Mouse (Mus musculus) hindbrain, embryonic 11.5 days (tissue): ENCODE measurements at regions not wholly inside any gene's neighbourhood (a gene's known extent, or its start where the extent isn't known, plus 50 kb on each side); places are given as distances from the start of the nearest gene placed in this dataset.

Experiments
- ATAC-seq: fragments of 200-750 bp; cut with Nextera tagmentation; 2 replicates; pipeline ENCODE4 v1.8.0; 2017; ENCODE audit warnings: mild to moderate bottlenecking, moderate TSS enrichment, moderate library complexity; ENCODE audit not compliant: low FRiP score
- DNase-seq: peaks from one replicate; pipeline ENCODE4 v3.0.0-alpha.2; 2015; ENCODE audit warnings: low spot score
- H3K27ac ChIP-seq: fragments of 300-500 bp; sonication (generic); 2 replicates; pipeline ENCODE4 v1.5.1; 2014; ENCODE audit warnings: mild to moderate bottlenecking, low read depth, low read length
- H3K27me3 ChIP-seq: fragments of 300-500 bp; sonication (generic); 2 replicates; pipeline ENCODE4 v1.6.1; 2014; ENCODE audit warnings: mild to moderate bottlenecking, low read length, moderate library complexity, mixed read lengths; ENCODE audit not compliant: control insufficient read depth, insufficient read depth
- H3K36me3 ChIP-seq: fragments of 300-500 bp; sonication (generic); 2 replicates; pipeline ENCODE4 v1.6.1; 2014; ENCODE audit warnings: mild to moderate bottlenecking, low read length, moderate library complexity, mixed read lengths; ENCODE audit not compliant: control insufficient read depth, insufficient read depth
- H3K4me1 ChIP-seq: fragments of 300-500 bp; sonication (generic); replicated peaks from 2 replicates; pipeline ENCODE4 v1.6.1; 2014; ENCODE audit warnings: low read length, mixed read lengths; ENCODE audit not compliant: control insufficient read depth, insufficient read depth
- H3K4me2 ChIP-seq: fragments of 300-500 bp; sonication (generic); replicated peaks from 2 replicates; pipeline ENCODE4 v1.6.1; 2014; ENCODE audit warnings: mild to moderate bottlenecking, low read depth, low read length
- H3K4me3 ChIP-seq: fragments of 300-500 bp; sonication (generic); 2 replicates; pipeline ENCODE4 v1.5.1; 2014; ENCODE audit warnings: low read depth, low read length
- H3K9ac ChIP-seq: fragments of 300-500 bp; sonication (generic); 2 replicates; pipeline ENCODE4 v1.6.1; 2014; ENCODE audit warnings: low read depth, low read length
- H3K9me3 ChIP-seq: fragments of 300-500 bp; sonication (generic); 2 replicates; pipeline ENCODE4 v1.6.1; 2016; ENCODE audit warnings: low read length; ENCODE audit not compliant: control insufficient read depth
- WGBS: fragments of 180-500 bp; shearing (Covaris S2); extraction: QIAGEN DNeasy Blood & Tissue Kit; methylation state at CpG from one replicate; pipeline ENCODE4 v1.1.7; 2014; 5-methylcytosine and 5-hydroxymethylcytosine counted together

DNA sequence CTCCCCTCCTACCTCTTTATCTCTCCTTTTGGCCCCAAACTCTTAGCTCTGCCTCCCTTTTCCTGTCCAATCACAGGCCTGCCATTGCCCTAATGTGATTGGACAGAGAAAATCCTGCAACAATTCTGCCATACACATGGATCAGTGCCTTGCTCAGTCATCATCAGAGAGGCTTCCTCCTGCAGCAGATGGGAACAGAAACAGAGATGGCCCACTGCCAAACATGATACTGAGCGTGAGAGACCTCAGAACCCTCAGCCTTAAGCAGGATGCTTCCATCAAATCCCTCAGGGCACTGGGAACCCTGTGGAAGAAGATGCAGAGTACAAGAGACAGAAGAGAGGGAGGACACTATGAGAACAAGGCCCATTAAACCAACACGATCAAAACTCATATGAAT is 62.8 kb upstream of the Cacna2d3 start:
- H3K9ac ChIP-seq: no peak overlapping the region
- H3K4me2 ChIP-seq: no peak overlapping the region
- 82% methylated on average over 2 of the region's 2 CpGs for WGBS
- no peak overlapping the region for H3K4me3 ChIP-seq
- no peaks in the 10 kb centered on the region for H3K36me3 ChIP-seq
- no peak overlapping the region for H3K27ac ChIP-seq
- no peaks in the 10 kb centered on the region for H3K4me1 ChIP-seq
- DNase-seq (no peak), ATAC-seq (no peak)
- H3K27me3 ChIP-seq: no peaks in the 10 kb centered on the region
- no peaks in the 10 kb centered on the region for H3K9me3 ChIP-seq

DNA sequence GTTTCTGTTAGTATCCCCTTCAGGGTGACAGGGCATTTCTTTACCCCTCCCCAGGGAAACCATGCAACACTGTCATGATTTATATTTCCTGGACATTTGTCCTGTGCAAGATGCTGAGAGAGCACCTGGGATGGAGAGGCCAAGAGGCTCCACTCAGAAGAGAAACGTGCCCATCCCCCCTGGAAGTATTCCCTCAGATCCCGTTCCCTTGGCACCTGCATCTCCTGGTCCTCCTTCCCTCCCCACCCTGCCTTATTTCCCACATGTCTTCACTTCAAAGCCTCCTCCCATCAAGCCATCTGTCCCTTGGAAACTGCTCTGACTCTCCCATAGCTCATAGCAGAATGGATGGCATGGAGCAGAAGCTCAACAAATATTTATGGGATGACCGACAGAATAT is 64.8 kb upstream of the Cacna2d3 start:
- Histone ChIP-seq H3K4me3 (no peak overlapping the region), H3K27me3 (no peaks in the 10 kb centered on the region), H3K9ac (no peak overlapping the region), H3K4me2 (no peak overlapping the region), H3K27ac (no peak overlapping the region), H3K4me1 (no peaks in the 10 kb centered on the region), H3K9me3 (no peaks in the 10 kb centered on the region), H3K36me3 (no peaks in the 10 kb centered on the region)
- no peak for DNase-seq
- ATAC-seq: no peak
- WGBS: 81% methylated on average over 3 of the region's 3 CpGs

DNA sequence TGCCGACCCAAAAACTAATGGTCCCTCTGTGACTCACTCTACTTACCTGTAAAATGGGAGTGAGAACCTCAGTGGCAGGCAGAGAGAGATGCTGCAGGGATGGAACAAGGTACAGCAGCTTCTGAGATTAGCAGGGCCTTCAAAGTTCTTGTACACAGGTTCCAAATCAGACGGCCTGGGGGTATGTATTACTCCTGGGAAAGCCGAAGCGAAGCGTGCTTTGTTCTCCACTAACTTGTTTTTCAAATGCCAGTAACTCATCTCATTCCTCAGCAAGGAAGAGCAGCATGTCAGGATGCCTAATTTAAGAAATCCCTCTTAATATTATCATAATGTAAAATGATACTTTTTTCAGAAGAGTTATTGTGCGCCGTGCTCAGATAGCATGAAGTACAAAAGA is 66.1 kb upstream of the Cacna2d3 start:
- Histone ChIP-seq H3K9ac (no peak overlapping the region), H3K27me3 (no peaks in the 10 kb centered on the region), H3K4me3 (no peak overlapping the region), H3K4me1 (no peaks in the 10 kb centered on the region), H3K4me2 (no peak overlapping the region), H3K27ac (no peak overlapping the region), H3K36me3 (no peaks in the 10 kb centered on the region), H3K9me3 (no peaks in the 10 kb centered on the region)
- ATAC-seq: no peak
- WGBS: 87% methylated on average over 7 of the region's 7 CpGs
- DNase-seq: no peak

DNA sequence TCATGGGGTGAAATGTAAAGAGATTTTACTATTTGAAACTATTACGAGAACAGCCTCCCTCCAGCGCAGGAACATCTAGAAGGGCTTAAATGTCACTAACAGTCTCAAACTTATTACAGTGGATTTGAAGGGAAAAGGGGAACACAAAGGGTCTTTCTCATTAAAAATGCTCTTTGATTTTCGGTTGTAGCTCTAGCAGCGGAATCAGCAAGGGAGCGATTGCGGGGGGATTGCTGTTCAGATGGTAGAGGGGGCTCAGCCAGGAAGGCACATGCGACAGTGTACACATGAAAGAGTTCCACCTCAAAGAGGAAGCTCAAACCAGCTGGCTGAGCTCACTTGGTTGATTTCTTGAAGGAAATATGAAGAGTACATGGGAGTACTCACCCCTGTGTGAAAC is 66.7 kb upstream of the Cacna2d3 start:
- H3K9ac ChIP-seq: no peak overlapping the region
- 86% methylated on average over 7 of the region's 7 CpGs for WGBS
- DNase-seq: no peak
- H3K4me3 ChIP-seq: no peak overlapping the region
- no peaks in the 10 kb centered on the region for H3K27me3 ChIP-seq
- H3K4me2 ChIP-seq: no peak overlapping the region
- no peak overlapping the region for H3K27ac ChIP-seq
- no peaks in the 10 kb centered on the region for H3K9me3 ChIP-seq
- no peaks in the 10 kb centered on the region for H3K4me1 ChIP-seq
- no peak for ATAC-seq
- H3K36me3 ChIP-seq: no peaks in the 10 kb centered on the region

DNA sequence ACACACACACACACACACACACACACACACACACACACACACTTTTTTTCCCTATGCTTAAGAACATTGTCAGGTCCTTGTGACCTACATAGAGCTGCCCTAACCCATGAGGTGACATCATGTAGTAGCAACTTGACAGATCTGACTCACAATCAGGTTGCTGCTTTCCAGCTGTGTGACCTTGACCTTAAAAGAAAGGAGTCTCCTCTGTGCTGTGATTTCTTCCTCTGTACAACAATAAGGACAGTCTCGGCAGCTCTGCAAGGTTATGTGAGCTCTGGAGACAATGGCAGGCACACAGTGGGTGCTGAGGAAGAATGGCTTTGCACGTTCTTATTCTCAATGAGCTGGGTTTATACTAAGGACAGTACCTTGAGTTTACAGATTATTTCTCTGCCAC is 73.7 kb upstream of the Cacna2d3 start:
- DNase-seq (no peak), ATAC-seq (no peak)
- 26% methylated on average over 2 of the region's 2 CpGs for WGBS
- no peaks in the 10 kb centered on the region for H3K36me3 ChIP-seq
- H3K4me3 ChIP-seq: no peak overlapping the region
- no peaks in the 10 kb centered on the region for H3K9me3 ChIP-seq
- H3K4me1 ChIP-seq: no peaks in the 10 kb centered on the region
- H3K27me3 ChIP-seq: no peaks in the 10 kb centered on the region
- H3K27ac ChIP-seq: no peak overlapping the region
- no peak overlapping the region for H3K9ac ChIP-seq
- H3K4me2 ChIP-seq: no peak overlapping the region

DNA sequence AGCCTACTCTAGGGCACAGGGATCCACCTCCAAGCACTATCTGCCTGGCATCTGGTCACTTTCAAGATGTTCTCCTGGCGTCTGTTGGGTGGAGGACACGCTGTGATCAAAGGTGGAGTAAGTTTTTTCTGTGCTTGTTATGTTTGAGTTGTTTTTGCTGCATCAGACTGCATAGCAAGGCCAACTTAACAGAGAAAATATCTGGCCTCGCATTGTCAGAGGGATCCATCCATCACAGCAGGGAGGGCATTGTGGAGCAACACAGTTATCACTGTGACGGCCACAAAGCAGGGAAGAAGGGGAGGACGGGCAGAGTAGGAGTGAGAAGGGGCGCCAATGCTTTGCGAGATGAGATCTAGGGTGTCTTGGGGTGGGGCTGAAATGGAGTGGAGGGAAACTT is 74.7 kb upstream of the Cacna2d3 start:
- Histone ChIP-seq H3K27ac (no peak overlapping the region), H3K9ac (no peak overlapping the region), H3K36me3 (no peaks in the 10 kb centered on the region), H3K4me1 (no peaks in the 10 kb centered on the region), H3K4me3 (no peak overlapping the region), H3K4me2 (no peak overlapping the region), H3K27me3 (no peaks in the 10 kb centered on the region), H3K9me3 (no peaks in the 10 kb centered on the region)
- ATAC-seq (no peak), DNase-seq (no peak)
- WGBS: 61% methylated on average over 7 of the region's 7 CpGs

DNA sequence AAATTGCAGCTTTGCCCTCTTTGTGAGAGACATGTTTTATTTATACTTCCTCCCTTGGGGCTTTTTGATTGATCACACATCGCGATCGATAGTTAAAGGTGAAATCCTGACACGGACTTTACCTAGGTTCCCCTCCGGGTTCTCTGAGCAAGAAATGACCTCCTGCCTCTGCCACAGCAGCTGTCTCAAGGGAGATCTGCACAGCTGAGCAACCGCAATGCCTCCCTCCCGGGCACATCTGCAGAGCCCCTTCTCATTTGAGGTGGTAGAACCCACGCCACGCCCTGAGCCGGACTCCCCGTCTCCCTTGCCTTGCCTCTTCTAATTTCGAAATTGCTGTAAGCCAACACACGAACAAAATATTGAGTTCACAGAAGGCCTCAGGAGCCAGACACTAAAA is 78.2 kb upstream of the Cacna2d3 start:
- Histone ChIP-seq H3K27ac (no peak overlapping the region), H3K36me3 (no peaks in the 10 kb centered on the region), H3K9me3 (no peaks in the 10 kb centered on the region), H3K27me3 (no peaks in the 10 kb centered on the region), H3K4me1 (no peaks in the 10 kb centered on the region), H3K4me2 (no peak overlapping the region), H3K4me3 (no peak overlapping the region), H3K9ac (no peak overlapping the region)
- 76% methylated on average over 13 of the region's 13 CpGs for WGBS
- DNase-seq (peak; percentile 29), ATAC-seq (no peak)

DNA sequence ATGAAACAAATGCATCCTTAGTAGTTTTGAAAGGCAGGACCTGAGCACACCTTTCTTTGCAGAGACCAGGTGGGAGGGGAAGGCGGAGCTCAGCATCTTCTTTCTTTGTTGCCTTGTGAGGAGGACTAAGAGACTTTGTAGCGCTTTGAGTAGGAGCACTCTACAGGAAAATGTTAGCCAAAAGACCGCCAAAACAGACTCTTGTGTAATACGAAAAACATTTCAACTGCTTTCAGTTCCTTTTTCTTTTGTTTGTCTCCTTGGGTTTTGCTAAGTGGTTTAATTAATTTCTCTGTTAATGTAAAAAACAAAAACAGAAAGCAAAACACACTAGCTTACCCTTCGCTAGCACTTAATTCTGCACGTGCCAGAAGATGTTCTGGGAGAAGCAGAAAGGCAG is 83.6 kb upstream of the Cacna2d3 start:
- Histone ChIP-seq H3K9ac (no peak overlapping the region), H3K36me3 (no peaks in the 10 kb centered on the region), H3K27me3 (no peaks in the 10 kb centered on the region), H3K4me2 (no peak overlapping the region), H3K9me3 (no peaks in the 10 kb centered on the region), H3K27ac (no peak overlapping the region), H3K4me3 (no peak overlapping the region), H3K4me1 (no peaks in the 10 kb centered on the region)
- 91% methylated on average over 6 of the region's 6 CpGs for WGBS
- DNase-seq (no peak), ATAC-seq (no peak)

DNA sequence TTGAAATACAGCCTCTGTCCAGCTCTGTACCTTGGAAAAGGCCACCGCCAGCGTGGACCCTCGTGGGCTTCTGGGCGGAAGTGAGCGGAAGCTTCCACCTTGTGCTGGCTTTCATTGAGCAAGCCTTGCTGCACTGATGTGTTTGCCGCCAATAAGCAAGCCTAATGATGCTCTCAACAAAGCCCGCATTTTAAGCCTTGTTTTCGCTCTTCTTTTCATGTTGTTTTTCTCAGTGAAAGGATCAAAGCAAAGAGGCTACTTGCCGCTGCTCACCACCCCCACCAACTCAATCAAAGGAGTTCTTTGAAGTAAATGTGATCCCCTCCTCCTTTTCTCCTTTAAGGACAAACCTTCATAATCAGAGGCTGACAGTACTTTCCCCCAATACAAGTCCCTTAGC is 86.2 kb upstream of the Cacna2d3 start:
- no peak overlapping the region for H3K27ac ChIP-seq
- H3K4me1 ChIP-seq: no peaks in the 10 kb centered on the region
- no peak overlapping the region for H3K4me2 ChIP-seq
- H3K9ac ChIP-seq: no peak overlapping the region
- H3K4me3 ChIP-seq: no peak overlapping the region
- DNase-seq (no peak), ATAC-seq (no peak)
- H3K27me3 ChIP-seq: no peaks in the 10 kb centered on the region
- H3K9me3 ChIP-seq: no peaks in the 10 kb centered on the region
- H3K36me3 ChIP-seq: no peaks in the 10 kb centered on the region
- 48% methylated on average over 9 of the region's 9 CpGs for WGBS
